Mouse (Mus musculus): Measurements from ENCODE around the gene Ina.

GRCm38 (mm10) chr19:47043608-47044007 is 29.1 kb downstream of the Ina start:
- TF ChIP-seq CTCF (IDR thresholded peaks at IDR 0.05; ENCODE audit: control insufficient read depth, insufficient read depth, insufficient replicate concordance, low read depth, low read length), result no peak
- no peak for TF ChIP-seq POLR2A (IDR thresholded peaks at IDR 0.05; ENCODE audit: control insufficient read depth, low read depth, low read length)
